Mouse (Mus musculus) heart, adult 2 months (tissue): Measurements from ENCODE around the gene Ror2.

ENCODE experiments used
- CTCF ChIP-seq: fragments of 200-600 bp; IDR thresholded peaks from 2 replicates; pipeline ENCODE4 v1.8.1; 2022; ENCODE audit warnings: antibody characterized with exemption, mild to moderate bottlenecking, moderate library complexity
- EP300 ChIP-seq: fragments of 200-500 bp; IDR thresholded peaks from 2 replicates; pipeline ENCODE4 v1.6.1; 2011; ENCODE audit warnings: low read depth, low read length, control low read depth; ENCODE audit not compliant: insufficient read depth
- POLR2A ChIP-seq: fragments of 200-500 bp; IDR thresholded peaks from 2 replicates; pipeline ENCODE4 v1.6.1; 2011; ENCODE audit warnings: mild to moderate bottlenecking, low read depth, low read length, control low read depth; ENCODE audit not compliant: insufficient read depth

- TF ChIP-seq POLR2A, result no peak
- TF ChIP-seq CTCF, result no peak
- no peak for TF ChIP-seq EP300
Observed at GRCm38 (mm10) chr13:53258497-53258896, 27.4 kb downstream of the Ror2 start.
